Mouse (Mus musculus): Measurements from ENCODE around the gene Ptma. TPM values are rescaled to one million over a fixed set of nuclear protein-coding genes. Genes with fewer than 3 reads are reported as not detected.

Gene Ptma
- polyA plus RNA-seq, 1 experiment, result 322 TPM

DNA sequence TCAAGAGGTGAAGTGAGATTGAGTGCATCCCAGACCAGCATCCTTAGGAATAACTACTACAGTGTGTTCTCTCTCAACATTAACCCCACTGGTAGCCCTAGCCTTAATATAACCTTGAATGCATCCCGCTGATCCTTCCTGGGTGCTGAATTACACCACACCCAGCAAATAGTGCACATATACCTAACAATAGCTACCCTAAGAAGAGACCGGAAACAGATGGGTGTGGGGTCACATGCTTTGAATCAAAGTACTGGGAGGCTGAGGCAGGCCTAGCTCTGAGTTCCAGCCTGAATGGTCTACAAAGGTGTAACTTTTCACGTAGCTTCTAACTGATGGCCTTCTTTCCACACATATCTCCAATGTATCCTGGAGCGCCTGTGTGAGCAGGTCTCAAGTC lies 37.8 kb upstream of the Ptma start:
- H3K4me3 ChIP-seq (ENCODE audit: insufficient read depth, low read depth, low read length), result peak overlapping the region; percentile 89
- H3K4me1 ChIP-seq (ENCODE audit: control insufficient read depth, insufficient read depth, insufficient read length, low read length), result peaks cover 23% of the 10 kb centered on the region

DNA sequence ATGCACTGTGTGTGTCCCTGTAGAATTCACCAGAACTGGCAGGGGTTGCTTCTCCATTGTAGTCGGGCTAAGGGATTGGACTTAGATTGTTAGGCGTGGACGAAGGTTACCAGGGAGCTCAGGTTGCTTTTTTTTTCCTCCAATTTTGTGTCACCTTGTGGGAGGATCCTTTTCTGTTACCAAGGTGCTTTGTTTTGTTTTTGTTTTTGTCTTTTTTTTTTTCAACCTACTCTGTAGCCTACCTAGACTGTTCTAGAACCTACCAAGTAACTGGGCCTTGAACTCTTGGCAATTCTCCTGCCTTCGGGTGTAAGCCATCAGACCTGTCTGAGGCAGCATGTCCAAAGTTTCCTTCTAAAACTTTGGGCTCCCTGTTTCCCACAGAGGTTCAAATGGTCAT lies 36.6 kb upstream of the Ptma start:
- Histone ChIP-seq H3K4me1 (ENCODE audit: control insufficient read depth, insufficient read depth, insufficient read length, low read length) (peaks cover 23% of the 10 kb centered on the region), H3K27ac (replicated peaks; ENCODE audit: low read depth, low read length) (no peak overlapping the region), H3K4me3 (ENCODE audit: insufficient read depth, low read depth, low read length) (no peak overlapping the region)

More for the DNA sequence above, 37.8 kb upstream of the Ptma start:
- H3K27ac ChIP-seq (replicated peaks; ENCODE audit: low read depth, low read length), result 0 out of 2 replicates have a peak overlapping the region, but pooled peaks have one; percentile 96

DNA sequence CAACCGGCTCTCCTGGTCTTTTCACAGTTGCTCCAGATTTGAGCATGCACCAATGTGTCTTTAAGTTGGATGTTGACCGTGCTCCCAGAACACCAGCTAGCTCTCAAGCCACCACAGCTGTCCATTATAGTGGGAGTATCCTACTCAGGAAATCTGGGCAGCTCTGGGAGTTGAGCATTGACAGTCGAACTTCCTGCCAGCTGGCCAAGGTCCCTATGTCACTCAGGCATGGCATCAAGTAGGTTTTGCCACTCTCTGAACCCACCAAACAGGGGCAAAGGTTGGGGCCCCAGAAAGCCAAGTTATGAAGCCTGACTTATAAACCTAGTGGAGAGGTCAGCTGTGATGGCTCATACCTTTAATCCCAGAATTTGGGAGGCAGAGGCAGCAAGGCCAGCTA lies 35.8 kb upstream of the Ptma start:
- Histone ChIP-seq H3K27ac (replicated peaks; ENCODE audit: low read depth, low read length) (0 out of 2 replicates have a peak overlapping the region, but pooled peaks have one; percentile 5), H3K4me1 (ENCODE audit: control insufficient read depth, insufficient read depth, insufficient read length, low read length) (peaks cover 23% of the 10 kb centered on the region), H3K4me3 (ENCODE audit: insufficient read depth, low read depth, low read length) (no peak overlapping the region)

- H3K4me3 ChIP-seq (ENCODE audit: insufficient read depth, low read depth, low read length), result no peak overlapping the region
- peak overlapping the region; percentile 82 for H3K27ac ChIP-seq (replicated peaks; ENCODE audit: low read depth, low read length)
- H3K4me1 ChIP-seq (ENCODE audit: control insufficient read depth, insufficient read depth, insufficient read length, low read length), result peaks cover 23% of the 10 kb centered on the region
Measured at GRCm38 (mm10) chr1:86491533-86492094, 34.9 kb upstream of the Ptma start.

DNA sequence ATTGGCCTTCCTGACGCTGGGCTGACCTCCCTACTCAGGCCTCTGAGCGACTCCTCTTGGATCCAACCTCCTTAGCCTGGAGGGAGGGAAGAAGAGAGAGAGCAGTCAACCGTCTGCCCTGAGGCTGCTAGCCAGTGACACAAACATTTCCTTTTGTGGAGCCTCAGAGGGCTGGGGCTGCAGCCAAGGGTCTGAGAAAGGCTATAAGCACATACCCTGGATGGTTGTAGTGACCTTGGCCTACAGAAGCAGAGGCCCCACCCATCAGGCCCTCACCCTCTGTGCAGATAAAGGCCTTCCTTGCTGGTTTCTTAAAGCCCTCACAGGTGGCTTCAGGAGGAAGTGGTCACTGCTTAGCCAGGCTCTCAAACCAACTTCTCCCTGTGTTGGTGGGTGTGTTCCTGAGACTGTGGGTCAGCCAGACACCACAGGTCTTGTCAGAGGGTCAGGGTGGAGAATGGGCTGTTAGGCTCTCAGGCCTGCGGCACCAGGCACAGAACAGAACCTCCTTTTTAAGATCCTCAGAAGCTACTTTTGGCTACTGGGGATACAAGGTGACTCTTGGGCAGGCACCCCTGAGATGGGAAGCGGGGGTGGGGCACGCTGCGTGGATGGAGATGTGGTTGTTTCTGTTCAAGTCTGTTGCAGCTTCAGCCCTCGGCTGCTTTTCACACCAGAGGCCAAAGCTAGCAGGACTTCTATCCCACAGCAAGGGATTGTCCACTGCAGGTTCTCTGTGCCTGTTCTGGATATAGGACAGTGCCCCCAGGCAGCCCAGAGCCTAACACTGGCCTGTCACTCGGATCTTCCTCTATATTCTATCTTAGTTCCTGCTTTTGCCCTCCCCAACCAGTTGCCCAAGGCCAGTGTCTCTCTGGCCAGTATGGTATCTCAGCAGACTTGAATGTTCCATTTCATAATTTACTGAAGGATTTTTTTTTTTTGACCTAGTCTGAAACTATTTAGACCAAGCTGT lies 34.1 kb upstream of the Ptma start:
- no peak overlapping the region for H3K4me3 ChIP-seq (ENCODE audit: insufficient read depth, low read depth, low read length)
- peak overlapping the region; percentile 82 for H3K27ac ChIP-seq (replicated peaks; ENCODE audit: low read depth, low read length)
- peaks cover 23% of the 10 kb centered on the region for H3K4me1 ChIP-seq (ENCODE audit: control insufficient read depth, insufficient read depth, insufficient read length, low read length)

DNA sequence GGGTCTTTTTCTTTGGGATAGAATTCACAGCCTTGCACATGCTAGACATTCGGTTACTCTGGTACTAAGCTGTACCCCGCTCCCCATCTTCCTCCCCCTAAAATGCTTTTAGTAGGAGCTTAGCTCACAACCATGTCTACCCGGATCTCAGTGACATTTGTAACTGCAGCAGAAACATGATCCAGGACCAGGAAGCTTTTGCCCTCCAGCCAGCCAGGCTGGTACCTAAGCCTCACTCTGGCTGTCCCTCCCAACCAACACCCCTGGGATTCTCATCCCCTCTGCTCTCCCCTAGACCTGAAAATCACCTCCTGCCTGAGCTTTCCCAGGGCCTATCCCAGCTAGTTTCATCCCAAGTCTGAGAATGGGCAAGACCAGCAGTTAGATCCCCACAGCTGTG lies 32.7 kb upstream of the Ptma start:
- no peak overlapping the region for H3K4me3 ChIP-seq (ENCODE audit: insufficient read depth, low read depth, low read length)
- peaks cover 18% of the 10 kb centered on the region for H3K4me1 ChIP-seq (ENCODE audit: control insufficient read depth, insufficient read depth, insufficient read length, low read length)
- no peak overlapping the region for H3K27ac ChIP-seq (replicated peaks; ENCODE audit: low read depth, low read length)

GRCm38 (mm10) chr1:86496340-86496739 lies 30.2 kb upstream of the Ptma start:
- Histone ChIP-seq H3K4me3 (ENCODE audit: insufficient read depth, low read depth, low read length) (no peak overlapping the region), H3K4me1 (ENCODE audit: control insufficient read depth, insufficient read depth, insufficient read length, low read length) (peaks cover 10% of the 10 kb centered on the region), H3K27ac (replicated peaks; ENCODE audit: low read depth, low read length) (no peak overlapping the region)

GRCm38 (mm10) chr1:86497361-86497760 lies 29.2 kb upstream of the Ptma start:
- Histone ChIP-seq H3K4me1 (ENCODE audit: control insufficient read depth, insufficient read depth, insufficient read length, low read length) (peaks cover under 1% of the 10 kb centered on the region), H3K4me3 (ENCODE audit: insufficient read depth, low read depth, low read length) (no peak overlapping the region), H3K27ac (replicated peaks; ENCODE audit: low read depth, low read length) (peak overlapping the region; percentile 23; the same call in 1 of the 2 replicates)

- Histone ChIP-seq H3K4me3 (ENCODE audit: insufficient read depth, low read depth, low read length) (no peak overlapping the region), H3K4me1 (ENCODE audit: control insufficient read depth, insufficient read depth, insufficient read length, low read length) (no peaks in the 10 kb centered on the region), H3K27ac (replicated peaks; ENCODE audit: low read depth, low read length) (no peak overlapping the region)
Measured at GRCm38 (mm10) chr1:86497986-86498385, 28.5 kb upstream of the Ptma start.

DNA sequence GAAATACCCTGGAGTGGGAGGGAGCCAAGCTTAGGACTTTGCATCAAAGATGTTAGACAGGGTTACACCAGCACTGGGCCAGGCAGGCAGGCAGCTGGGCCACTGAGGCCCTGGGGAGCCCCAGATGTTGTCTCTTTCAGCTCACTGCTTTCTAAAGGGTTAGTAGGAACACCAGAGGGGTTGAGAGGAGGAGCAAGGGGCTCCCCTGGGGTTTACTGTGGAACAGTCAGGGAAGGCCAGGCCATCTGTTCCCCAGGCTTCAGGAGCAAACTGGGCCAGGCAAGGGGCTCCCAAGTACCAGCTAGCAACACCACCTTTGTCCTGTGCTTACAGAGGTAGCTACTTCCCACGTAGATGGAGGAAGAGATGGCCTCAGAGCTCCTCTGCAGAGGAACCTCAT lies 27.9 kb upstream of the Ptma start:
- H3K27ac ChIP-seq (replicated peaks; ENCODE audit: low read depth, low read length), result 0 out of 2 replicates have a peak overlapping the region, but pooled peaks have one; percentile 10
- peaks cover 4% of the 10 kb centered on the region; the same call in 1 of the 2 replicates for H3K4me1 ChIP-seq (ENCODE audit: control insufficient read depth, insufficient read depth, insufficient read length, low read length)
- no peak overlapping the region for H3K4me3 ChIP-seq (ENCODE audit: insufficient read depth, low read depth, low read length)

DNA sequence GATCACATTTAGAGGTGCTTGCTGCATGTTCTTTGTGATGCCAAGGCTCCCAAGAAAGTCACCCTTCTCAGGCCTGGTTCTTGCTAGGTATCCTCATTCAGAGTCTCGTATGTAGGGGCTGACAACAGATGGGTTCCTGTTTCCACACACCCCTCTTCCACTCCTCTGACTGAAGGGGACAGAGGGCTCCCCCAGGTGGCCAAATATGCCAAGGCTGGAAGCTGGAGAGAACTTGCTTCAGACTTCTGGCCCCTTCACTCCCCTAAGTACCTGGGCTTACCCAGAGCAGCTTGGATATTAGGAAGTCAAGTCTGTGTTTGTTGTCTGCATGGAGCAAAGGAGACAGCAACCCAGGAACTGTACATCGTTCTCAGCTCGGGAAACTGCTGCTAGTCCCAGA lies 26.6 kb upstream of the Ptma start:
- Histone ChIP-seq H3K4me3 (ENCODE audit: insufficient read depth, low read depth, low read length) (no peak overlapping the region), H3K27ac (replicated peaks; ENCODE audit: low read depth, low read length) (no peak overlapping the region), H3K4me1 (ENCODE audit: control insufficient read depth, insufficient read depth, insufficient read length, low read length) (peaks cover 6% of the 10 kb centered on the region)

DNA sequence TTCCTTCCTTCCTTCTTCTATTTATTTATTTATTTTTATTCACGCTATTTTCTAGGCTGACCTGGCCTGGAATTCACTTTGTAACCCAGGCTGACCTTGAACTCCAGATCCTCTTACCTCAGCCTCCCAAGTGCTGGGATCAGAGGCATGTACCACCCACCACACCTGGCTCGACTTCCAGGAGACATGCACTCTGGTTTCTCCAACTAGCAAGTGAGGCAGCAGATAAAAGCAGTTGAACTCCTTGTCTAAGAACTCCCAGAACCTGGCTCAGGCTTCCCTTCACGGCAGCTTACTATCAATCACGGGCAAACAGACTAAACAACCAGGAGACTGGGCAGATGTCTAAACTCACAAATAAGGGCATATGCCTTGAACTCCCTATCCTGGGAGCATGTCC lies 25.8 kb upstream of the Ptma start:
- Histone ChIP-seq H3K4me1 (ENCODE audit: control insufficient read depth, insufficient read depth, insufficient read length, low read length) (peaks cover 13% of the 10 kb centered on the region), H3K27ac (replicated peaks; ENCODE audit: low read depth, low read length) (no peak overlapping the region), H3K4me3 (ENCODE audit: insufficient read depth, low read depth, low read length) (no peak overlapping the region)

- Histone ChIP-seq H3K27ac (replicated peaks; ENCODE audit: low read depth, low read length) (no peak overlapping the region), H3K4me1 (ENCODE audit: control insufficient read depth, insufficient read depth, insufficient read length, low read length) (peaks cover 13% of the 10 kb centered on the region), H3K4me3 (ENCODE audit: insufficient read depth, low read depth, low read length) (no peak overlapping the region)
Measured at GRCm38 (mm10) chr1:86501114-86501532, 25.4 kb upstream of the Ptma start.

GRCm38 (mm10) chr1:86501559-86501958 lies 25.0 kb upstream of the Ptma start:
- Histone ChIP-seq H3K4me1 (ENCODE audit: control insufficient read depth, insufficient read depth, insufficient read length, low read length) (peaks cover 13% of the 10 kb centered on the region), H3K4me3 (ENCODE audit: insufficient read depth, low read depth, low read length) (no peak overlapping the region), H3K27ac (replicated peaks; ENCODE audit: low read depth, low read length) (no peak overlapping the region)

DNA sequence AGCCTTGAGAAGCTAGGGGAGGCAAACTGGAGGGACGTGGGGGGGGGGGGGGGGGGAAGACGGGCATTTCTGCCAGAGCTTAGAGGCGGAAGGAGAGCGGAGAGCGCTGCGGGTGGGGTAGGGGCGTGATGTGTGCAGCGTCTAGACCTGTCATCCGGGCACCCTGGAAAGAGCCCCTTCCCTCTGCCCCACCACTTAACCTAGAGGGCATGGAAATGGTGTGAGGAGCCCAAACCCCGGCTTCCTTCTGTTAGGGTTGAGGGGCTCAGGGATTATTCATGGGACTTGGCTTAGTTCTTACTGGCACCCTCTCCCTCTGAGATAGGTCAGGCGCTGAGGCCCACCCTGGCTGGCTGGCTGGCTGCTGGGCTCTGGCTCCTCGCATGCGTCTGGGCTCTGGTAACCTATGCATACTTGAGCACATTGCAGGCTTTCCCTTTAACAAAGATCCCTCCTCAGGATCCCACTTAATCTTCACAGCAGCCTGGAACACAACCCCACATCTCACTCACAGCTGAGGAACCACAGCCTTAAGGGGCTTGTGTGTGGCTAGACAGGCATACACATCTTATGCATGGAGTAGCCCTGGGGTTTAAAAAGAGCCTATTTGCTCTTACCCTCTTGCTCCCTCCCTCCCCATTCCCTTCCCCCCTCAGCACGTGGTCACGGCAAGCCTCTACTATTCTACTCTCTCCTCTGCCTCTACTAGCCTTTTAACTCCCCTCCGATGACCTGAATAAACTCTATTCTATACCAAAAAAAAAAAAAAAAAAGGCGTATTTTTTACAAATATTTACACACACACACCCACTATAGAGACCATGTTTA lies 24.1 kb upstream of the Ptma start:
- no peak overlapping the region for H3K27ac ChIP-seq (replicated peaks; ENCODE audit: low read depth, low read length)
- H3K4me1 ChIP-seq (ENCODE audit: control insufficient read depth, insufficient read depth, insufficient read length, low read length), result peaks cover 13% of the 10 kb centered on the region
- H3K4me3 ChIP-seq (ENCODE audit: insufficient read depth, low read depth, low read length), result no peak overlapping the region

Data from brown adipose tissue, adult 24 weeks (tissue).